Mouse (Mus musculus) spleen, adult 2 months (tissue): ENCODE results near the gene Fam151a. TPM values are rescaled to one million over a fixed set of nuclear protein-coding genes. Genes with fewer than 3 reads are reported as not detected.
A peak's percentile ranks its signal among the peaks of the same experiment; 100 is the strongest.

ENCODE experiments used
- DNase-seq, 2 experiments: peaks; one replicate each; pipeline versions ENCODE4 v3.0.0 to v3.0.0-alpha.2; 2012 to 2021; ENCODE audit warnings: low spot score in 2 of 2, low read depth in 1 of 2
- H3K27ac ChIP-seq: fragments of 200-500 bp; 2 replicates; pipeline ENCODE4 v1.5.1; 2012; ENCODE audit warnings: low read length, inconsistent platforms; ENCODE audit not compliant: insufficient read depth
- H3K27me3 ChIP-seq: fragments of 200-500 bp; 2 replicates; pipeline ENCODE4 v1.6.1; 2012; ENCODE audit warnings: mild to moderate bottlenecking, moderate library complexity, low read length, inconsistent platforms; ENCODE audit not compliant: control insufficient read depth, insufficient read depth
- H3K36me3 ChIP-seq: fragments of 200-500 bp; 2 replicates; pipeline ENCODE4 v1.6.1; 2012; ENCODE audit warnings: mild to moderate bottlenecking, low read length, inconsistent platforms; ENCODE audit not compliant: control insufficient read depth, insufficient read depth
- H3K4me1 ChIP-seq: fragments of 200-500 bp; 2 replicates; pipeline ENCODE4 v1.6.1; 2011; ENCODE audit warnings: inconsistent platforms; ENCODE audit not compliant: control insufficient read depth, insufficient read depth, insufficient read length
- H3K4me3 ChIP-seq: fragments of 200-500 bp; 2 replicates; pipeline ENCODE4 v1.5.1; 2011; ENCODE audit warnings: mild to moderate bottlenecking, inconsistent platforms; ENCODE audit not compliant: insufficient read depth, insufficient read length; ENCODE audit errors: extremely low read depth
- CTCF ChIP-seq: fragments of 200-500 bp; IDR thresholded peaks from 2 replicates; pipeline ENCODE4 v1.5.1; 2011; ENCODE audit warnings: mild to moderate bottlenecking, inconsistent platforms; ENCODE audit not compliant: insufficient read depth, insufficient read length, insufficient replicate concordance; ENCODE audit errors: extremely low read depth
- POLR2A ChIP-seq: fragments of 200-500 bp; IDR thresholded peaks from 2 replicates; pipeline ENCODE4 v1.6.1; 2011; ENCODE audit warnings: low read depth, low read length, inconsistent platforms
- WGBS: fragments of 180-500 bp; shearing (Covaris S2); methylation state at CpG from one replicate; pipeline ENCODE4 v1.1.7; 2018; 5-methylcytosine and 5-hydroxymethylcytosine counted together
- polyA plus RNA-seq: library from polyadenylated mRNA; depleted of rRNA; stranded (reverse); fragments of >200 nt; gene quantifications from 2 replicates; pipeline ENCODE4 v1.2.3, GENCODE M21; 2012

The Fam151a gene
- polyA plus RNA-seq, 1 experiment = 1.4 TPM

- H3K27ac ChIP-seq = no peak overlapping the region
- TF ChIP-seq POLR2A (no peak), CTCF (no peak)
- no peak overlapping the region for H3K4me3 ChIP-seq
- WGBS = 57% methylated on average over 3 of the region's 3 CpGs
- no peaks in the 10 kb centered on the region for H3K27me3 ChIP-seq
- DNase-seq = no peak
- no peaks in the 10 kb centered on the region for H3K4me1 ChIP-seq
- H3K36me3 ChIP-seq = no peaks in the 10 kb centered on the region
These were observed 43.3 kb downstream of the Fam151a start for GRCm38 (mm10) chr4:106776998-106777397.

GRCm38 (mm10) chr4:106778116-106778788, 44.6 kb downstream of the Fam151a start:
- no peak overlapping the region for H3K4me3 ChIP-seq
- H3K27ac ChIP-seq = no peak overlapping the region
- DNase-seq = peak in 1 of 2 experiments; percentile 8
- 85% methylated on average over 5 of the region's 5 CpGs for WGBS
- no peaks in the 10 kb centered on the region for H3K36me3 ChIP-seq
- TF ChIP-seq POLR2A (no peak), CTCF (no peak)
- H3K27me3 ChIP-seq = no peaks in the 10 kb centered on the region
- H3K4me1 ChIP-seq = no peaks in the 10 kb centered on the region

GRCm38 (mm10) chr4:106780045-106780444, 46.4 kb downstream of the Fam151a start:
- Histone ChIP-seq H3K27me3 (no peaks in the 10 kb centered on the region), H3K27ac (no peak overlapping the region), H3K4me3 (no peak overlapping the region), H3K4me1 (no peaks in the 10 kb centered on the region), H3K36me3 (no peaks in the 10 kb centered on the region)
- 85% methylated on average over 3 of the region's 3 CpGs for WGBS
- DNase-seq = no peak
- TF ChIP-seq POLR2A (no peak), CTCF (no peak)

GRCm38 (mm10) chr4:106783137-106783536, 49.4 kb downstream of the Fam151a start:
- Histone ChIP-seq H3K4me1 (peaks cover 6% of the 10 kb centered on the region; the same call in 1 of the 2 replicates), H3K27ac (no peak overlapping the region), H3K4me3 (no peak overlapping the region), H3K27me3 (no peaks in the 10 kb centered on the region), H3K36me3 (no peaks in the 10 kb centered on the region)
- TF ChIP-seq CTCF (no peak), POLR2A (no peak)
- DNase-seq = no peak
- WGBS = 85% methylated on average over 10 of the region's 10 CpGs

GRCm38 (mm10) chr4:106784806-106785205, 51.1 kb downstream of the Fam151a start:
- Histone ChIP-seq H3K27ac (no peak overlapping the region), H3K36me3 (no peaks in the 10 kb centered on the region), H3K4me3 (no peak overlapping the region), H3K4me1 (peaks cover 6% of the 10 kb centered on the region; the same call in 1 of the 2 replicates), H3K27me3 (no peaks in the 10 kb centered on the region)
- WGBS = 85% methylated on average over 7 of the region's 7 CpGs
- TF ChIP-seq POLR2A = no peak
- no peak for TF ChIP-seq CTCF
- DNase-seq = no peak

- no peaks in the 10 kb centered on the region for H3K36me3 ChIP-seq
- H3K4me1 ChIP-seq = peaks cover 6% of the 10 kb centered on the region; the same call in 1 of the 2 replicates
- no peaks in the 10 kb centered on the region for H3K27me3 ChIP-seq
- DNase-seq = no peak
- TF ChIP-seq POLR2A = no peak
- TF ChIP-seq CTCF = no peak
- H3K4me3 ChIP-seq = no peak overlapping the region
- WGBS = 80% methylated on average over 7 of the region's 7 CpGs
- H3K27ac ChIP-seq = no peak overlapping the region
These were observed 51.7 kb downstream of the Fam151a start for GRCm38 (mm10) chr4:106785345-106785744.
